Mouse (Mus musculus) hindbrain, embryonic 14.5 days (tissue): Measurements from ENCODE around the gene Rtn4r. TPM values are rescaled to one million over a fixed set of nuclear protein-coding genes. Genes with fewer than 3 reads are reported as not detected.

Experiments
- ATAC-seq: fragments of 200-750 bp; cut with Nextera tagmentation; 2 replicates; pipeline ENCODE4 v1.8.0; 2017; ENCODE audit warnings: moderate number of reproducible peaks, mild to moderate bottlenecking, moderate TSS enrichment, moderate library complexity; ENCODE audit not compliant: low FRiP score
- DNase-seq: peaks from one replicate; pipeline ENCODE4 v3.0.0-alpha.2; 2015; ENCODE audit warnings: low spot score
- H3K27ac ChIP-seq: fragments of 300-500 bp; sonication (generic); 2 replicates; pipeline ENCODE4 v1.5.1; 2014; ENCODE audit warnings: mild to moderate bottlenecking, moderate library complexity
- H3K27me3 ChIP-seq: fragments of 300-500 bp; sonication (generic); 2 replicates; pipeline ENCODE4 v1.6.1; 2014; ENCODE audit warnings: mild to moderate bottlenecking, low read length, mixed read lengths; ENCODE audit not compliant: control insufficient read depth, insufficient read depth
- H3K36me3 ChIP-seq: fragments of 300-500 bp; sonication (generic); replicated peaks from 2 replicates; pipeline ENCODE4 v1.6.1; 2014; ENCODE audit not compliant: control insufficient read depth, insufficient read depth
- H3K4me1 ChIP-seq: fragments of 300-500 bp; sonication (generic); replicated peaks from 2 replicates; pipeline ENCODE4 v1.6.1; 2014; ENCODE audit warnings: antibody characterized with exemption, low read length, mixed read lengths; ENCODE audit not compliant: control insufficient read depth, insufficient read depth
- H3K4me2 ChIP-seq: fragments of 300-500 bp; sonication (generic); replicated peaks from 2 replicates; pipeline ENCODE4 v1.6.1; 2014; ENCODE audit warnings: mild to moderate bottlenecking, moderate library complexity
- H3K4me3 ChIP-seq: fragments of 300-500 bp; sonication (generic); replicated peaks from 2 replicates; pipeline ENCODE4 v1.5.1; 2014; ENCODE audit warnings: mild to moderate bottlenecking, low read length
- H3K9ac ChIP-seq: fragments of 300-500 bp; sonication (generic); 2 replicates; pipeline ENCODE4 v1.6.1; 2014
- H3K9me3 ChIP-seq: fragments of 300-500 bp; sonication (generic); 2 replicates; pipeline ENCODE4 v1.6.1; 2016; ENCODE audit warnings: low read length; ENCODE audit not compliant: control insufficient read depth
- WGBS: fragments of 180-500 bp; shearing (Covaris S2); extraction: QIAGEN DNeasy Blood & Tissue Kit; methylation state at CpG from one replicate; pipeline ENCODE4 v1.1.7; 2014; 5-methylcytosine and 5-hydroxymethylcytosine counted together
- polyA plus RNA-seq: library from polyadenylated mRNA; unstranded; fragments of >200 nt; fragmentation: Nextera tagmentation; extraction: Ambion mirVana; gene quantifications from 2 replicates; pipeline ENCODE4 v1.2.1, GENCODE M21; 2014

Rtn4r gene
- polyA plus RNA-seq, 1 experiment from 2014 or later = 22.7 TPM

DNA sequence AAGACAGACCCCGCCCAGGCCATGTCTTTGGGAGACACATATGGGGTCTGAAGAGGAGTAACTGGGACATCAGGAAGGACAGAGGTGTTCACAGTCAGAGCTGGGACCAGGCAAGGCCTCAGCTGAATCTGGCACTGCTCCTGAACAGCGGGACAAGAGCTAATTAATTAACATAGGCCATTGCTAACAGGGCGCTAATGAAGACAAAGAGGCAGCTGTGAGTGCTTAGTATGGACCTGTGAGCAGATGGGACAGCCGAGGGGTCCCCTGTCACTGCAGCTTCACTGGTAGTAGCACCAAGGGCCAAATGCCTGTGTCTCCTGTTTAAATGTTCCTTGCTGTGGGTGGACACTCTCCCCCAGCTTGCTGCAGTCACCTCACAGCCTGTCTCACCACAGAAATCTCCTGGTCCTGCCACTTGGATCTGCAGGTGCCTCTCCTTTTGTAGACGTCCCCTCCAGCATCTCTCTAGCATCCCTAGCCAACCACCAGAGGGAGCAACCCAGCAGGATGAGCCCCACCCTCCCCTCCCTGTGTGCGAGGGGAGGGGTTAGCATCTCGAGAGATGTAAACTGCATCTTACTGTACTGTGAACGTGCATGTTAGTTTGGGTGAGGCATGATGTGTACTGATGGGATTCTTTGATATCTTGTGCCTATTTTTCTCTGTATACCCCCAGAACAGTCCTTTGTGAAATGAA lies 8.3 kb upstream of the Rtn4r start:
- Histone ChIP-seq H3K4me1 (0 out of 2 replicates have a peak, but pooled peaks cover 5% of the 10 kb centered on the region), H3K27ac (no peak overlapping the region), H3K27me3 (no peaks in the 10 kb centered on the region), H3K4me2 (no peak overlapping the region), H3K9me3 (no peaks in the 10 kb centered on the region), H3K36me3 (no peaks in the 10 kb centered on the region), H3K4me3 (no peak overlapping the region), H3K9ac (no peak overlapping the region)
- DNase-seq (peak; percentile 68), ATAC-seq (peak; percentile 77; the same call in 1 of the 2 replicates)
- WGBS = 14% methylated on average over 8 of the region's 8 CpGs

DNA sequence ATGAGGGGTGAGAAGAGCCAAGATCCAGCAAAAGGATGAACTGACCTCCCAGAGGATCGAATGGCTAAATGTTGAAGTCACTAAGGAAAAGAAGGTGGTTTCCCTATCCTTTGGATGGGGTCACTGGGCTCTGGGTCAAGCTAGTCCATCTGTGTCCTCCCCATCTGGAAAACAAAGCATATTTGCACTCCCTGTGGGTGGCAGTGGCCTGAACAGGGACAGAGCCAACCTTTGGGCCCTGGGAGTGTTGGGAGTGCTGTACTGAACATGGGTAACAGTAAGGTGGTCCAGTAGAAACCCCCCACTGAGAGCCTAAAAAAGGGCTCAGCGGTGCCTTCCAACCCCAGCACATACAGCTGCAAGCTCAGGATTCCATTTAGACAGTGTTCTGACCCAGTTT lies 4.7 kb upstream of the Rtn4r start:
- Histone ChIP-seq H3K27ac (no peak overlapping the region), H3K4me3 (no peak overlapping the region), H3K36me3 (no peaks in the 10 kb centered on the region), H3K4me1 (peaks cover 12% of the 10 kb centered on the region; the same call in 1 of the 2 replicates), H3K27me3 (peaks cover 4% of the 10 kb centered on the region; the same call in 1 of the 2 replicates), H3K9me3 (no peaks in the 10 kb centered on the region), H3K4me2 (no peak overlapping the region), H3K9ac (no peak overlapping the region)
- ATAC-seq (no peak), DNase-seq (no peak)
- WGBS = 64% methylated on average over 2 of the region's 2 CpGs

GRCm38 (mm10) chr16:18123471-18123870 lies 4.0 kb upstream of the Rtn4r start:
- Histone ChIP-seq H3K9me3 (no peaks in the 10 kb centered on the region), H3K36me3 (no peaks in the 10 kb centered on the region), H3K9ac (no peak overlapping the region), H3K4me2 (no peak overlapping the region), H3K4me3 (no peak overlapping the region), H3K27me3 (peaks cover 5% of the 10 kb centered on the region), H3K27ac (no peak overlapping the region), H3K4me1 (peaks cover 12% of the 10 kb centered on the region; the same call in 1 of the 2 replicates)
- ATAC-seq = no peak
- 42% methylated on average over 1 of the region's 1 CpGs for WGBS
- DNase-seq = no peak

GRCm38 (mm10) chr16:18124040-18124439 lies 3.4 kb upstream of the Rtn4r start:
- DNase-seq = no peak
- Histone ChIP-seq H3K9ac (no peak overlapping the region), H3K4me1 (peaks cover 16% of the 10 kb centered on the region), H3K4me3 (no peak overlapping the region), H3K36me3 (no peaks in the 10 kb centered on the region), H3K27ac (no peak overlapping the region), H3K9me3 (no peaks in the 10 kb centered on the region), H3K4me2 (no peak overlapping the region), H3K27me3 (peaks cover 9% of the 10 kb centered on the region)
- 83% methylated on average over 4 of the region's 4 CpGs for WGBS
- no peak for ATAC-seq

GRCm38 (mm10) chr16:18124626-18125025 lies 2.8 kb upstream of the Rtn4r start:
- Histone ChIP-seq H3K27ac (no peak overlapping the region), H3K36me3 (no peaks in the 10 kb centered on the region), H3K9me3 (no peaks in the 10 kb centered on the region), H3K4me1 (peaks cover 18% of the 10 kb centered on the region), H3K27me3 (peaks cover 9% of the 10 kb centered on the region), H3K4me2 (no peak overlapping the region), H3K4me3 (no peak overlapping the region), H3K9ac (no peak overlapping the region)
- ATAC-seq = no peak
- DNase-seq = no peak
- 35% methylated on average over 5 of the region's 5 CpGs for WGBS

DNA sequence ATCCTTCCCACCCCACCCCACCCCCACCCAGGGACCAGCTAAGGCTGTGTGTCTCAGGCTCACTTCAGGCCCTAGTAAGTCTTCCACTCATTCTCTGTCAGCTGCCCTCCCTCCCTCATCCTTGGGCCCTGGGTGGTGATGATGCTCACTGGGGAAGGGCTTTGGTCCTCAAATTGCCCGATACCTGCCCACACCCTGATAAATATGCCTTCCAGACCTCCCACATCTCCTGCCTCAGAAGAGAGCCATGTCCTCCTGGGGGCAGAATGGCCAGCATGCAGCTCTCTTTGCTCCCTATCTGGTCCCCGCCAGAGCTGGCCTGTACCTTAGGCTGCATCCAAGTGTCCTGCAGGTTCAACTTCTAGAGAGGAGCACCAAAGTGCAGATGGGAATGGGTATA lies 2.3 kb upstream of the Rtn4r start:
- no peak for DNase-seq
- H3K4me3 ChIP-seq = no peak overlapping the region
- H3K27ac ChIP-seq = no peak overlapping the region
- no peaks in the 10 kb centered on the region for H3K9me3 ChIP-seq
- no peak overlapping the region for H3K9ac ChIP-seq
- 93% methylated on average over 2 of the region's 2 CpGs for WGBS
- no peak overlapping the region for H3K4me2 ChIP-seq
- ATAC-seq = no peak
- H3K4me1 ChIP-seq = peaks cover 20% of the 10 kb centered on the region
- no peaks in the 10 kb centered on the region for H3K36me3 ChIP-seq
- peaks cover 9% of the 10 kb centered on the region for H3K27me3 ChIP-seq

DNA sequence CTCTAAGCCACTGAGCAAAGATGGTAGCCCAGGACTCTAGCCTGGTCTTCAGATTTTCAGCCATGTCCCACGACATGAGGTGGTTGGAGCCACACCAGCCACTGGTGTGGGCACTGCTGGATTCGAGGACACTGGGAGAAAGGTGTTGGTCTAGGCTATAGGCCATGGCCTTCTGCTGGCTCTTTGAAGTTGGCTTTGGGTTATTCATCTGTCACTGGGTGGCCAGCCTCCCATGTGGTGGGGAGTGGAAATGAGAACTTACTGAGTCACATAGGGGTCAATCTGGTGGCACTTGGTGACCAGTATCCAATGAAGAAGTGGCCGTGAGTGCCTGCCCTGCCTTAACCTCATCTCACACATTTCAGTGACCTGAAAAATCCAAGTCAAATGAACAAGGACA lies 1.2 kb upstream of the Rtn4r start:
- H3K36me3 ChIP-seq = no peaks in the 10 kb centered on the region
- 79% methylated on average over 3 of the region's 3 CpGs for WGBS

GRCm38 (mm10) chr16:18127871-18128563 lies 575 bp downstream of the Rtn4r start:
- ATAC-seq (peak; percentile 28), DNase-seq (no peak)

More for the DNA sequence above, 1.2 kb upstream of the Rtn4r start:
- Histone ChIP-seq H3K4me1 (peaks cover 28% of the 10 kb centered on the region), H3K9ac (no peak overlapping the region; the same call in 1 of the 2 replicates), H3K27me3 (peaks cover 9% of the 10 kb centered on the region), H3K27ac (no peak overlapping the region), H3K4me3 (no peak overlapping the region), H3K4me2 (peak overlapping the region; percentile 82; the same call in 1 of the 2 replicates), H3K9me3 (no peaks in the 10 kb centered on the region)
- ATAC-seq = no peak
- no peak for DNase-seq

GRCm38 (mm10) chr16:18128564-18128935 lies 1.1 kb downstream of the Rtn4r start:
- no peak for DNase-seq
- peaks cover 28% of the 10 kb centered on the region for H3K4me1 ChIP-seq
- H3K36me3 ChIP-seq = no peaks in the 10 kb centered on the region
- WGBS = 44% methylated on average over 6 of the region's 6 CpGs
- ATAC-seq = no peak; the same call in 1 of the 2 replicates
- peak overlapping the region; percentile 36 for H3K27ac ChIP-seq
- no peaks in the 10 kb centered on the region for H3K9me3 ChIP-seq
- H3K4me3 ChIP-seq = peak overlapping the region; percentile 73
- peaks cover 9% of the 10 kb centered on the region for H3K27me3 ChIP-seq
- H3K4me2 ChIP-seq = peak overlapping the region; percentile 82
- H3K9ac ChIP-seq = peak overlapping the region; percentile 91

More at GRCm38 (mm10) chr16:18127871-18128563, 575 bp downstream of the Rtn4r start:
- H3K4me1 ChIP-seq = peaks cover 28% of the 10 kb centered on the region
- peak overlapping the region; percentile 73 for H3K4me3 ChIP-seq
- H3K36me3 ChIP-seq = no peaks in the 10 kb centered on the region
- peak overlapping the region; percentile 86 for H3K27ac ChIP-seq
- H3K9me3 ChIP-seq = no peaks in the 10 kb centered on the region
- H3K9ac ChIP-seq = peak overlapping the region; percentile 91
- peak overlapping the region; percentile 82 for H3K4me2 ChIP-seq
- WGBS = under 1% methylated on average over 52 of the region's 52 CpGs
- H3K27me3 ChIP-seq = peaks cover 9% of the 10 kb centered on the region
